Mouse (Mus musculus) heart, postnatal 25 days (tissue): ENCODE results near the gene Ncln. TPM values are rescaled to one million over a fixed set of nuclear protein-coding genes. Genes with fewer than 3 reads are reported as not detected.

Experiments used
- DNase-seq: peaks from one replicate; pipeline ENCODE4 v3.0.0; 2022; ENCODE audit warnings: low spot score
- intact Hi-C: fragments of 180-260 bp; cut with DNase I; formaldehyde crosslinking; loops from one replicate; pipeline ENCODE4 v1.15.1; 2025
- total RNA-seq, 2 experiments: library from RNA; stranded (reverse); gene quantifications; 2 replicates each; pipeline ENCODE4 v1.2.3; 2021

Ncln gene
- total RNA-seq, 2 experiments from 2014 or later, result 65.3 to 65.6 TPM

DNA sequence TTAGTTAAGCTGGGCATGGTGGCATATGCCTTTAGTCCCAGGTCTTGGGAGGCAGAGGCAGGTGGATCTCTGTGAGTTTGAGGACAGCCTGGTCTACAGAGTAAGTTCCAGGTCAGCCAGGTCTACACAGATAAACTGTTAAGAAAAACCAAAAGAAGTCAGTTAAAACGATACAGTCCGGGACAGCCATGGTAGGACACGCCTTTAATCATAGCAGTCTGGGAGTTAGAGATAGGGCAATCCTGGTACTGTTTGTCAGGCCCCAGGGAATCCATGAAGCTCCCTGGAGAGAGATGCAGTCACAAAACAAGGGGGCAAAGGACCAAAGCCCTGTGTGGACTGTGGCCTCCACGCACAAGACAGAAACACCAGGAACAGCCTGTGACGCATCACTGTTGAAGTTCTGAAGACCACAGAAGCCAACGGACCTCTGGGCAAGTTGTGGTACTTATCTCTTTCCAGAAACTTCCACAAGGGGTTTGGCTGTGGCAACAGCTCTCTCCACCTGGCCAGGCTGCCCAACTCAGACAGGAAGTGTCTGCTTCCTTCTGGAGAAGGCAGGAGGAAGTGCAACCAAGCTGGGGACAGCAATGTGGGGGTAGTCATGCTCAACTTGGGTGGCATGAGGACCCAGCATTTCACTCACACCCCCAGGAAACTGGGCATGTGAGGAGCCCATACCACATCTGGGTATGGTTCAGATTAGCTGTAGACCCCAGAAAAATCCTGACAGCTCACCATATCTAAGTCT is 23.2 kb upstream of the Ncln start:
- no peak for DNase-seq
- intact Hi-C loops, result loop anchor here (2.0 to 5.0 kb wide), 2 partner anchors 17 to 33 kb away; no protein-coding TSS in a partner anchor

DNA sequence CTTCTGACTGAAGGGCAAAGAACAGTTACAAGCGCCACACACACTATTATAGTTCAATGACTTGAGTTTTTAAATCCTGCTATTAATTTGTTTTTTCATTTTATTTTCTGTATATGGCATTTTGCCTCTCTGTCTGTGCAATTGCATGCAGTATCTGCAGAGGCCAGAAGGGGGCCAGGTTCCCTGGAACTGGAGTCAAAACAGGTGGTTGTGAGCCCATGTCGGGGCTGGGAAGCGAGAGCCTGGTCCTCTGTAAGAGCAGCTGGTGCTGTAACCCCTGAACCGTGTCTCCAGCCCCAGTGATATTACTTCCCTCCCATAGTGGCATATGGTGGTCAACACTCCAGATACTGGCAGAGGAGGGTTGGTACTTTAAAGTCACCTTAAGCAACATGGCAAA is 22.4 kb upstream of the Ncln start:
- DNase-seq, result no peak
- intact Hi-C loops, result loop anchor here (2.0 to 5.0 kb wide), 2 partner anchors 16 to 34 kb away; no protein-coding TSS in a partner anchor

DNA sequence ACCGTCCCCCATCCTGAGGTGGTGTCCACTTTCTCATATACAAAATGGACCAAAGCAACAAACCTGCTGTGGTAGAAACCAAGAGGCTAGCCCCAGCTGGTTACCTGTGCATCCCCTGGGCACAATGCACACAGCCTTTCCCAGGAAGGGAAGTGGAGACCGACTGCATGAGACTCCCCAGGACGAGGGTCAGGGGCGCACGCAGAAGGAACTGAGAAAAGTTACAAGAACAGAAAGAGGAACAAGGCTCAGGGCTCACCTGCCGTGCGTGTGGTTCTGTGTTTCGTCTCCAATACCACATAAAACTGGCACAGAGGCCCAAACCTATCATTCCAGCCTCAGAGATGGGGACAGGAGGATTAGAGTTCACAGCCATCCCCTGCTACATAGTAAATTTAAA is 21.0 kb upstream of the Ncln start:
- no peak for DNase-seq
- intact Hi-C loops, result loop anchor here (5.0 kb wide), 1 partner anchor 35 kb away; no protein-coding TSS in a partner anchor

DNA sequence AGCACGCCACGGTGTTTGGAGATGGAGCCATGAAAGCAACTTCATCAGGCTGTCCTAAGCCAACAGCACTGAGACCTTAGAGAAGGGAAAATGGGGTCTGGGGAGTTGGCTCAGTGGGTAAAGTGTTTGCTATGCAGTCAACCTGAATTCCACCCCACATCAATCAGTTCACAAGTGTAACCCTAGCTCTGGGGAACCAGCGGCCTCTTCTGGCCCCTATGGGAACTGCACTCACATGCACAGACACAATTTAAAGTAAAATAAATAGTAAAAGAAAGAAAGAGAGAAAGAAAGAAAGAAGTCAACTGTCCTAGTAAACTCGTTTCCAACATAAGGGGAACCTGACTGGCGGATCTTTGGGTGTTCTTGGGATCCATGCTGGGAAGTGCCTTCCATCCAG is 17.6 kb upstream of the Ncln start:
- intact Hi-C loops, result no loop called here
- no peak for DNase-seq

DNA sequence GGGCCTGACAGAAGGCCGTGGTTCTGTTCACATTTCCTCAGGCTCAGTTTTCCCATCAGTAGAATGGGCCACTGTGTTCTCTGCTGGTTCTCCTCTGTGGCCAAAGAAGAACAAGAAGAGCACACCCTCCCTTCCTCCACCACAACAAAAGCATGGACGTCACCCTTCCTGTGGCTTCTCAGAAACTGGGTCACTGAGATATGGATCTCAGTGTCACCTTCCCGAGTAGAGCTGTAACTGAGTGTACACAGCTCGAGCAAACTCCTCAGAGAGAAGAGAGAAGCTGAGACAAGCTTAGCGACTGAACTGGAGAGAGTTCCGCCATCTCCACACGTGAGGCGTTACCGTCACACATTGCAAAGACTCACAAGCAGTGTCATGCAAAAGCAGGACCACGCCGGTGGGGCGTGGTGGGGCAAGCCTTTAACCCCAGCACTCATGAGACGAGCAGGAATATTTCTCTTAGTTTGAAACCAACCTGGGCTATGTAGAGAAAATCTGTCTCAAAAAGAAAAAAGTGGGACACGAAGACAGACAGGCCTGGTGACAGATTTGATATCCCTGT is 14.1 kb upstream of the Ncln start:
- intact Hi-C loops, result no loop called here
- DNase-seq, result no peak

DNA sequence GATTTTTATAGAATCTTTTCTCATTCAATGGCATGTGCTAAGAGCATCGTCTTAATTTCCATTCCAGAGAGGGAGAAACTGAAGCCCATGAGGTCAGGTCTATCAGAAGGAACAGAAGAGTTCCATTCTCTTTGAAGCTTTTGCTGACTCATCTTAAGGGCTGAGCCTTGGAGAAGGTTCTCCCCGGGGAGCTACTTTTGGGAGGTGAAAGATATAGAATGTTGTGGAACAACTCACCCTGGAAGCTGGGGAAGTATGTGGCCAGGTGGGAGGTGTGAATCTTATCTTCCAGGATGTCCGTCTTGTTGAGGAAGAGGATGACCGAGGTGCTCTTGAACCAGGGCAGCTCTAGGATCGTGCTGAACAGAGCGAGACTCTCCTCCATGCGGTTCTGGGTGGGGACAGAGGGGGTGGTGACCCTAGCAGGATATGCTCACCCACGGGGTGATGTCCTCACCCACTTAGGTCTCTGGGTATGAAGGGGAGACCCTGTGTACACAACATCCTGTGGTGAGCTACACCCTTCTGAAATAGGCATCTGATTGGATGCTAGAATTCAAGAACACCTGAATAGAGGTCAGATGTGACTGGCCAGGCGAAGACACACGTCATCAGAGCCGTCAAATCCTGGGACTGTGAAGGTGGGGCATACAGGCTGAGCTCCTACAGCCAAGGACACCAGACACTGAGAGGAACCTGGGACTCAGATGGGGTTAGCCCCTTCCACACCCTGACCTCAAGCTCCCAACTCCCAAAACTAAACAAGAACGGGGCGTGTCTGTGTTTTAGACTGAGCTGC is 11.7 kb upstream of the Ncln start:
- no peak for DNase-seq
- intact Hi-C loops, result no loop called here

DNA sequence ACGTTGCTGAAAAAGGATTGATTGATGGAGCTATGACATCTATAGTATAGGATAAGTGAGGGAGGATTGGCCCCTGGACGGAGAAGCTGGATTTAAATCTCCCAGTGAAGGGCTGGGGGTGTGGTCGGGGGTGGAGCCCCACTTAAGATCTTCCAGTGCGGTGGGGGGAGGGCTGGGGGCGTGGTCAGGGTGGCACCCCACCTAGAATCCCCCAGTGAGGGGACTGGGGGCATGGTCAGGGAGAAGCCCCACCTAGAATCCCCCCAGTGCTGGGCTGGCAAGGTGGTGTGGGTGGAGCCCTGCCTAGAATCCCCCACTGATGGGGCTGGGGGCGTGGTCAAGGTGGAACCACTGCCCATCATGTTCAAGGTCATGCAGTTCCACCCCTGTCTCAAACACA is 10.9 kb upstream of the Ncln start:
- intact Hi-C loops, result no loop called here

DNA sequence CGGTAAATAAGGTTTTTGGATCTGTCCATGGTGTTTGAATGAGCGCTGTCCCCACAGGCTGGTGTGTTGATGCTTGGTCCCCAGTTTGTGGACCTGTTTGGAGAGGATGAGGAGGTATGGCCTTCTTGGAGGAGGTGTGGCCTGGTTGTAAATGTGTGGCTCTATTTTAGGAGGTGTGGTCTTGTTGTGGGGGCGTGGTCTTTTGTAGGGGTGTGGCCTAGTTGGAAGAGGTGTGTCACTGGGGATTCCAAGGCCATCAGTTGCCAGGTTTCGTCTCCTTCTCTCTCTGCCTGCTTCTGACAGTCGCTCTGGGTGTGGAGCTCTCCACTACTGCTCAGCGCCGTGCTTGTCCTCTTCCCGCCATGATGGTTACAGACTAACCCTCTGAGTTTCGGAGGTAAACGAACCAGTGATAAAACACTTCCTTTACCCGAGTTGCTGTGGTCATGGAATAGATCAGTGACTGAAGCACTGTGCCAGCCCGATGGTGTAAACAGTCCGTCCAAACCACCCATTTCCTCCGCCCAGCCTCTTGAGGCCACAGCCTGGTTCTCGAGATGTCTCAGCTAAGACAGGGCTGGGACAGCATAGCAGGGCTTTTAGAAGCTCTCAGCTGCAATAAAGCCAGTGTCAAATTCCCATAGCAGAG is 8.9 kb upstream of the Ncln start:
- intact Hi-C loops, result no loop called here
- DNase-seq, result no peak

More for the DNA sequence above, 10.9 kb upstream of the Ncln start:
- no peak for DNase-seq

DNA sequence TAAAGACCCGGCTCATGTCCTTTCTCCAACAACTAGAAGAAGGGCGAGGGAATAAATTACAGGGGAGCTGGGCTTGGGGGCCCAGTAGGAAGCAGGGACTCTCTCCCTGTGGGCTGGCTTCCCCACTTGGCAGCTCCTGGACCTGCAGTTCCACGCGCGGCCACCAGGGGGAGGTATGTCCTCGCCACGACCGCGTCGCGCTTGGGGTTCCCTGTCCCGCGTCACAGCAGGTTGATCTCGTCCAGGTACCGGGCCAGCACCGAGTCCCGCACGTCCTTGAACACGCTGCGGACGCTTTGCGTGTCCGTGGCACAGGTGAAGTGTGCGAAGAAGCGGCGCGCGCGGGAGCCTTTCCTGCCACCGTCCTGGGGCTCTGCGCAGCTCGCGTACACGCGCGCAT is 6.5 kb upstream of the Ncln start:
- intact Hi-C loops, result loop anchor here (1.0 to 5.0 kb wide), 4 partner anchors 16 to 670 kb away; partner anchors contain the start of gene Tle6
- peak; percentile 62 for DNase-seq

DNA sequence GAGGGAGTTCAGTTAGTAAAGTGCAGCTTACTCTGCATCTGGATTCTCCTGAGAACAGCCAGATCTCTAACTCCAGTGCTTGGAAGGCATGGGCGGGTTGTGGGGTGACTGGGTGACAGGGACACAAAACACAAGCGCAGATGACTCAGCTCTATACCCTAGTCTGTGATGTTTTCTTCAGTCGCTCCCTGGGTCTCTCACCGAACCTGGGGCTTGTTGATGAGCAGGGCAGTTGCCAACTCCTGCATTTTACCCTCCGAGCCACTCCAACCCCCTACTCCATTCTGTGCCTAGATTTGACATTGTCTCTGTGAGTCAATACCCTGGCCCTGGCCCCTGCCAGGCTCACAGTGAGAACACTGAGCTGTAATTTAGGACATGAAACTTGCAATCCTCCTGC is 5.7 kb upstream of the Ncln start:
- intact Hi-C loops, result loop anchor here (2.0 to 5.0 kb wide), 3 partner anchors 17 to 670 kb away; partner anchors contain the start of gene Tle6
- DNase-seq, result no peak

DNA sequence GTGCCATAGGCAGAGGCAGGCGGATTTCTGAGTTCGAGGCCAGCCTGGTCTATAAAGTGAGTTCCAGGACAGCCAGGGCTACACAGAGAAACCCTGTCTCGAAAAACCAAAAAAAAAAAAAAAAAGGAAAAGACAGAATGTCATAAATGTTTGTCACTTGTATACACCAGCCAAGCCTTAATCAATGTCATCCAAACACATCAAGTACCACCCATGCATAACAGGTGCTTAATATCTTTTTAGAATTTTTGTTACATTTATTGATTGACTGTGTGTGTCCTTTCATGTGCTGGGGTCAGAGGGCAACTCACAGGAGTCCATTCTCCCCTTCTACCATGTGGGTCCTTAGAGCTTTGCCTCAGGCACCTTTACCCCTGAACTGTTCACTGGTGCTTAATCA is 3.8 kb upstream of the Ncln start, which contains the start of gene S1pr4:
Gene S1pr4 (minus strand): TSS at position 101 of the 400 bp plus-strand sequence.
- intact Hi-C loops, result loop anchor here (5.0 kb wide), 2 partner anchors 102 to 672 kb away; partner anchors contain the start of gene Tle6
- DNase-seq, result no peak

DNA sequence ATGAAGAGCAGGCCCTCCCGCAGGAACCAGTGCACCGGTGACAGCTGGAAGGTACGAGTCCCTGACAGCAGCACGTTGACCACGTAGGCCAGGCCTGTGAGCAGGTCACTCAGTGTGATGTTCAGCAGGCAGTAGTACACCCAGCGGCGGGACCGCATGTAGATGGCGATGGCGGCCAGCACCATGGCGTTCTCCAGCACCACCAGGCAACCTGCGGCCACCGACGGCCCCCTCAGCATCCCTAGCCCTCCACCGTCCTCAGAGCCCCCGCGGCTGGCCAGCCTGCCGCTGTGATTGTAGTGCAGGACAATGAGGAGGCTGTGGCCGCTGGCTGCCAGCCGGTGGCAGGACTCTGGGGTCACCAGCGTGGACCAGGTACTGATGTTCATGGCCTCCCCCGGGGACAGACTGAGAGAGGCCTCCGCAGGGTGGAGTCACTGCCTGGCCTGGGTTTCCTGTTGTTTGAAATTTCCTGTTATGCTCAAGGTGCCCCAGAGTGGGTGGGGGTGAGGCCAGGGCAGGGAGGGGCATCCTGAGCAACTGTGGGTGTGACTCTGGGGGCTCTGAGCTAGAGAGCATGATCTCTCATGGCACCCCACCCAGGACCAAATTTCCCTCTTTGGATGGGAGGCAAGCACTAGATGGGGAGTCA is 3.2 kb upstream of the Ncln start:
- peak; percentile 44 for DNase-seq
- intact Hi-C loops, result no loop called here

DNA sequence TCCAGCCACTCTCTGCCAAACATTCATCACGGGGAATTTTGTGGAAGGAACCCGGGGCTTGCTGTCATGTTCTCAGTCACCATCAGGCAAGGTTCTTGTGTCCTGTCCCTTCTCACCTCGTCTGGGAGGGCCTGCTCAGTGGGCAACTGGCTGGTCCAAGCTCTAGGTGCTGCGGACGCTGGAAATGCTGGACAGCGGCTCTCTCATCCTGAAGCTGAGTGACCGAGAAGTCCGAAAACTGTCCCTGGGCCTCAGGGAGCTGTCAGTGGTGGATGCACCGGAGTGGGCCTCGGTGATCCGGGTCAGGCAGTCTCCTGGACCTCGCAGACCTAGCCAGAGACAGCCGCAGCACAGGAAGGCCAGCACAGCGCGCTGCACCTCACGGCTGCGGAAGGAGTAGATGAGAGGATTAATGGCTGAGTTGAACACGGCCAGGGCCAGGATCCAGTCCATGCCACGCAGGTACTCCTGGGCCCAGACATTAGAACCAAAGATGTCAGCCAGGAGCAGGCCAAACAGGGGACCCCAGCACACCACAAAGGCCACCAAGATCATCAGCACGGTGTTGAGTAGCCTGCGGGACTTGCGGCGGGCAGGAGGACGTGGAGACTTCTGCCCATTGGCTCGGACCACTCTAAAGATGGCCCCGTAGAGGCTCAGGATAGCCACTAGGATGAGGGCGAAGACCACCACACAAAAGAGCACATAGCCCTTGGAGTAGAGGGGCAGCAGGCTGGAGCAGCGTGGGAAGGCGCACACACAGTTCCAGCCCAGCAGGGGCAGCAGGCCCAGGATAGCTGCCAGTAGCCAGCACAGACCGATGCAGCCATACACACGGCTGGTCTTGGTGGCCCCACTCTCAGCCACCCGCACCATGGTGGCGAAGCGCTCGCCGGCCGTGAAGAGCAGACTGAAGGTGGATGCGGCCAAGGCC is 2.4 kb upstream of the Ncln start:
- DNase-seq, result no peak
- intact Hi-C loops, result no loop called here

DNA sequence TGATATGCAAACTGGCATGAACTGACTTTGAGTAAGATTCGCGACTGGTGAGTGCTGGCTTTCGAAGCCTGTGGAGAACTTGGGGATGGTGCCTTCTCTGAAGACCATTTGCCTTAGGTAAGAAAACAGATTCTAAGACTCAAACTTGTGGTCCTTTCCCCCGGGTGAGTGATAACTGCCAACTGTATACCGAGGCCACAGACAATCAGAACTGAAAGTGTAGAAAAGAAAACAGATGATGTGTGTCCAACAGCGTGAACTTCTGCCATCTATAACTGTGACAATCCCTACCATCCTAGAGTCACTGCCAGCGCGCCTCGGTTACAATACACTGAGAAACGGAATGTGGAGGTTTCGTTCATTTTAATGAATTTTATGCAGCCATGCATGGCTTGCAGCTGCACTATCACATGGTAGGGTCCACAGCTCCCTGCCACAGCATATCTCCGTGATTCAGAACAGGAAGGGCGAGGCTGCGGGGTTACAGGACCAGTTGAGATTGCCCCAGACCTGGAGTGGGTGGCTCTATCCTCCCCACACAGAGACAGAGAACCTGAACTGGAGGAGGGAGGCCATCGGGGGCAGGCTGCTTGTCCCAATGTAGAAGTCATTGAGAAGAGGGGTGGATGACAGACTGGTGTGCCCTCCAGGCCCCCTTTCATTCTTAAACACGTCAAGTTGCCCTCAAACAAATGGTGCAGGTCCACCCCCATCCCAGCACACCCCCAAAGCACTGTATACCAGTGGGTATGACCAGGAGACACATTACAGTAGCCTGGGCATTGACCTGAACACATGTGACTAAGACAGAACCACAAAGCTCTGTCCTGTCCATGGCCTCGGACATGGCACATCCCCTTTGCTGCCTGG is 1.4 kb upstream of the Ncln start:
- intact Hi-C loops, result no loop called here
- DNase-seq, result no peak

DNA sequence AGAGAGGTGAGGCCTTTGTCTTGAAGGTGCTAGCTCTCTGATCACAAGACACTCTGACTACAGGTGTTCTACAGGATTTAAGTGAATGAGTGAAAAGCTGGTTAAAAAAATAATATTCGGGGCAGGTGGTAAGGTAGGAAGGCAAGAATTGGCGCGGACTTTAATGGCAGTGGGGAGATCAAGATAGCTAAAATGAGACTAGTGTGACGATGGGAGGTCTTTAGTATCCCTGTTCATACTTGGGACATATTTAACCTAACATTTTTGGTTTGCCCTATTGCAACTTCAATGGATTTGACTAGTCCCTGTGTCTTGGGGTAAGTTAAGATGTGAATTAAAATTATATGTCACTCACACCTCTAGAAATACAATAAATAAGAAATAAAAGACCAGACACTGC is 777 bp upstream of the Ncln start:
- DNase-seq, result no peak
- intact Hi-C loops, result no loop called here

DNA sequence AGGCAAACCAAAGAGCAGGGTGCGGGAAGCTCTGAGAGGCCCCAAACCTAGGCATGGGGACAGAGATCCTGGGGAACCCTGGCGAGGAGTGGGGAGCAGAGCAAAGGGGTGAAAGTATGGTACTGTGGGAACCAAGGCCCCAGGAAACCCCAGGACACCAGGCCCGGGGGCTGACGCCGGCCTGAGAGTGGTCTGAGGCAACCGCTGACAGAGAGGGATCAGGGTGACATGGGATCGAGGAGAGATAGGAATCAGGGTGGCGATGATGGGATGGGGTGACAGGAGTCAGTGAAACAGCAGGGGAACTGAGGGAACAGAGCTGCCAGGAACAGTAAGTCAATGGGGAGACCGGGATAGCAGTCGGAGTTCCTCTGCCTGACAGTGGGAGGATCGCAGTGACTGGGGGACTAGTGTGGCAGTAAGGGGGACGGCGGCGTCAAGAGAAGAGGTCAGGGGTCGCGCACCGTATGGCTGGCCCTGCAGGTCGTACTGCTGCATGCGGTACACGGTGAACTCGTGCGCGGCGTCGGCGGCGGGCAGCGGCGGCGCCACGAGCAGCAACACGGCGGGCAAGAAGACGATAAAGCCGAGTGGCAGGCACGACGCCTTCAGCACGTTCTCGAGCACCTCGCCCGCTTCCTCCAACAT is 452 bp downstream of the Ncln start:
- intact Hi-C loops, result no loop called here
- no peak for DNase-seq

DNA sequence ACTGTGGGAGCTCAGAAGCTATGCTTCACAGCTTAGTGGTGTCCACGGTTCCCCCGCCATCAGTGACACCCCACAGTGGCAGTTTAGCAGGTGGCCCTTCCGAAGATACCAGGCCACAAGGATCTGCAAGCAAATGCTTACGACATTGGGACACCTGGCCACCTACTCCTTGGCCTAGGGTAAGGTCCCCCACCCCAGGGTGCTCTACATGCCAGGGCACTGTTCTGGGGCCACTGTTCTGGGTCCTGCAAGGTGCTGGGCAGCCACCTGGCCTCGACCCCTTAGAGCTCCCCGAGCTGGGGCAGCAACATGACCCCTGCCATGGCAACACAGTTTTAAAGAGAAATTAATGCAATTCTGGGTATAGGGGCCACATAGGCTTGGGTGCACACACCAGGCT is 1.0 kb downstream of the Ncln start:
- intact Hi-C loops, result no loop called here

More for the DNA sequence above, 1.0 kb downstream of the Ncln start:
- no peak for DNase-seq
